Mouse (Mus musculus): ENCODE data around the gene Cyp4f15. TPM values are rescaled to one million over a fixed set of nuclear protein-coding genes. Genes with fewer than 3 reads are reported as not detected.
"Not testable (repeated sequence)": the region's sequence is repeated elsewhere in the genome, so short reads cannot be mapped to it uniquely, and the experiment has no call there.

Gene Cyp4f15
- polyA plus RNA-seq, 1 experiment, result 0.04 TPM

GRCm38 (mm10) chr17:32658712-32659111 lies 26.7 kb upstream of the Cyp4f15 start, which contains the start of gene Cyp4f40:
Cyp4f40 (plus strand) TSS chr17:32658900.
- H3K27ac ChIP-seq (ENCODE audit: insufficient read depth, low read length), result no peak within 1 kb of the TSS
- H3K4me3 ChIP-seq (ENCODE audit: extremely low read depth, insufficient read depth, insufficient read length), result no peak within 1 kb of the TSS

GRCm38 (mm10) chr17:32673976-32674375 lies 11.5 kb upstream of the Cyp4f15 start:
- 62% methylated on average over 7 of the region's 7 CpGs for WGBS

More at GRCm38 (mm10) chr17:32658712-32659111, 26.7 kb upstream of the Cyp4f15 start, which contains the start of gene Cyp4f40:
- DNase-seq (ENCODE audit: low read depth in 1 of 2, low spot score in 2 of 2), result no peak
- Histone ChIP-seq H3K27me3 (ENCODE audit: control insufficient read depth, insufficient read depth, low read length) (no peaks in the 10 kb centered on the region), H3K36me3 (ENCODE audit: control insufficient read depth, insufficient read depth, low read length) (no peaks in the 10 kb centered on the region), H3K4me1 (ENCODE audit: control insufficient read depth, insufficient read depth, insufficient read length) (no peaks in the 10 kb centered on the region)
- WGBS, result 46% methylated on average over 2 of the region's 2 CpGs
- TF ChIP-seq POLR2A (IDR thresholded peaks at IDR 0.05; ENCODE audit: low read depth, low read length), result no peak
- TF ChIP-seq CTCF (IDR thresholded peaks at IDR 0.05; ENCODE audit: extremely low read depth, insufficient read depth, insufficient read length, insufficient replicate concordance), result no peak

GRCm38 (mm10) chr17:32676040-32676635 lies 9.3 kb upstream of the Cyp4f15 start:
- H3K36me3 ChIP-seq (ENCODE audit: control insufficient read depth, insufficient read depth, low read length), result no peaks in the 10 kb centered on the region
- TF ChIP-seq CTCF (IDR thresholded peaks at IDR 0.05; ENCODE audit: extremely low read depth, insufficient read depth, insufficient read length, insufficient replicate concordance), result no peak
- no peak for TF ChIP-seq POLR2A (IDR thresholded peaks at IDR 0.05; ENCODE audit: low read depth, low read length)
- DNase-seq (ENCODE audit: low read depth in 1 of 2, low spot score in 2 of 2), result no peak
- no peaks in the 10 kb centered on the region for H3K27me3 ChIP-seq (ENCODE audit: control insufficient read depth, insufficient read depth, low read length)
- no peak overlapping the region for H3K27ac ChIP-seq (ENCODE audit: insufficient read depth, low read length)
- H3K4me1 ChIP-seq (ENCODE audit: control insufficient read depth, insufficient read depth, insufficient read length), result no peaks in the 10 kb centered on the region
- H3K4me3 ChIP-seq (ENCODE audit: extremely low read depth, insufficient read depth, insufficient read length), result no peak overlapping the region
- 42% methylated on average over 21 of the region's 21 CpGs for WGBS

More at GRCm38 (mm10) chr17:32673976-32674375, 11.5 kb upstream of the Cyp4f15 start:
- DNase-seq (ENCODE audit: low read depth in 1 of 2, low spot score in 2 of 2), result no peak
- no peaks in the 10 kb centered on the region for H3K27me3 ChIP-seq (ENCODE audit: control insufficient read depth, insufficient read depth, low read length)
- H3K27ac ChIP-seq (ENCODE audit: insufficient read depth, low read length), result no peak overlapping the region
- no peaks in the 10 kb centered on the region for H3K4me1 ChIP-seq (ENCODE audit: control insufficient read depth, insufficient read depth, insufficient read length)
- no peaks in the 10 kb centered on the region for H3K36me3 ChIP-seq (ENCODE audit: control insufficient read depth, insufficient read depth, low read length)
- H3K4me3 ChIP-seq (ENCODE audit: extremely low read depth, insufficient read depth, insufficient read length), result no peak overlapping the region
- TF ChIP-seq CTCF (IDR thresholded peaks at IDR 0.05; ENCODE audit: extremely low read depth, insufficient read depth, insufficient read length, insufficient replicate concordance) (no peak), POLR2A (IDR thresholded peaks at IDR 0.05; ENCODE audit: low read depth, low read length) (no peak)

- WGBS, result 4% methylated on average over 2 of the region's 2 CpGs
- peak; percentile 27 to 29 for DNase-seq (ENCODE audit: low read depth in 1 of 2, low spot score in 2 of 2)
- Histone ChIP-seq H3K4me1 (ENCODE audit: control insufficient read depth, insufficient read depth, insufficient read length) (no peaks in the 10 kb centered on the region), H3K27me3 (ENCODE audit: control insufficient read depth, insufficient read depth, low read length) (no peaks in the 10 kb centered on the region; the same call in 1 of the 2 replicates), H3K27ac (ENCODE audit: insufficient read depth, low read length) (no peak overlapping the region), H3K36me3 (ENCODE audit: control insufficient read depth, insufficient read depth, low read length) (no peaks in the 10 kb centered on the region), H3K4me3 (ENCODE audit: extremely low read depth, insufficient read depth, insufficient read length) (no peak overlapping the region)
- TF ChIP-seq CTCF (IDR thresholded peaks at IDR 0.05; ENCODE audit: extremely low read depth, insufficient read depth, insufficient read length, insufficient replicate concordance) (peak; percentile 28; the same call in 1 of the 2 replicates), POLR2A (IDR thresholded peaks at IDR 0.05; ENCODE audit: low read depth, low read length) (no peak)
These were observed 5.0 kb upstream of the Cyp4f15 start for GRCm38 (mm10) chr17:32680404-32680803.

GRCm38 (mm10) chr17:32686722-32687121 lies 1.3 kb downstream of the Cyp4f15 start:
- no peaks in the 10 kb centered on the region for H3K4me1 ChIP-seq (ENCODE audit: control insufficient read depth, insufficient read depth, insufficient read length)
- no peaks in the 10 kb centered on the region for H3K36me3 ChIP-seq (ENCODE audit: control insufficient read depth, insufficient read depth, low read length)
- no peaks in the 10 kb centered on the region; the same call in 1 of the 2 replicates for H3K27me3 ChIP-seq (ENCODE audit: control insufficient read depth, insufficient read depth, low read length)
- no peak overlapping the region for H3K27ac ChIP-seq (ENCODE audit: insufficient read depth, low read length)
- H3K4me3 ChIP-seq (ENCODE audit: extremely low read depth, insufficient read depth, insufficient read length), result no peak overlapping the region
- no peak for DNase-seq (ENCODE audit: low read depth in 1 of 2, low spot score in 2 of 2)
- 91% methylated on average over 5 of the region's 5 CpGs for WGBS
- TF ChIP-seq POLR2A (IDR thresholded peaks at IDR 0.05; ENCODE audit: low read depth, low read length), result no peak
- no peak for TF ChIP-seq CTCF (IDR thresholded peaks at IDR 0.05; ENCODE audit: extremely low read depth, insufficient read depth, insufficient read length, insufficient replicate concordance)

- Histone ChIP-seq H3K4me1 (ENCODE audit: control insufficient read depth, insufficient read depth, insufficient read length) (no peaks in the 10 kb centered on the region), H3K36me3 (ENCODE audit: control insufficient read depth, insufficient read depth, low read length) (no peaks in the 10 kb centered on the region), H3K4me3 (ENCODE audit: extremely low read depth, insufficient read depth, insufficient read length) (no peak overlapping the region), H3K27ac (ENCODE audit: insufficient read depth, low read length) (no peak overlapping the region), H3K27me3 (ENCODE audit: control insufficient read depth, insufficient read depth, low read length) (no peaks in the 10 kb centered on the region)
- DNase-seq (ENCODE audit: low read depth in 1 of 2, low spot score in 2 of 2), result no peak
- 86% methylated on average over 1 of the region's 1 CpGs for WGBS
- TF ChIP-seq POLR2A (IDR thresholded peaks at IDR 0.05; ENCODE audit: low read depth, low read length) (no peak), CTCF (IDR thresholded peaks at IDR 0.05; ENCODE audit: extremely low read depth, insufficient read depth, insufficient read length, insufficient replicate concordance) (no peak)
These were observed 5.5 kb downstream of the Cyp4f15 start for GRCm38 (mm10) chr17:32690959-32691358.

- no peaks in the 10 kb centered on the region for H3K36me3 ChIP-seq (ENCODE audit: control insufficient read depth, insufficient read depth, low read length)
- no peak for DNase-seq (ENCODE audit: low read depth in 1 of 2, low spot score in 2 of 2)
- 52% methylated on average over 22 of the region's 22 CpGs for WGBS
- H3K4me1 ChIP-seq (ENCODE audit: control insufficient read depth, insufficient read depth, insufficient read length), result no peaks in the 10 kb centered on the region
- H3K27ac ChIP-seq (ENCODE audit: insufficient read depth, low read length), result no peak overlapping the region
- H3K4me3 ChIP-seq (ENCODE audit: extremely low read depth, insufficient read depth, insufficient read length), result no peak overlapping the region
- no peaks in the 10 kb centered on the region for H3K27me3 ChIP-seq (ENCODE audit: control insufficient read depth, insufficient read depth, low read length)
- TF ChIP-seq CTCF (IDR thresholded peaks at IDR 0.05; ENCODE audit: extremely low read depth, insufficient read depth, insufficient read length, insufficient replicate concordance) (no peak), POLR2A (IDR thresholded peaks at IDR 0.05; ENCODE audit: low read depth, low read length) (no peak)
These were observed 17.4 kb downstream of the Cyp4f15 start for GRCm38 (mm10) chr17:32702826-32703225.

GRCm38 (mm10) chr17:32710541-32710940 lies 25.1 kb downstream of the Cyp4f15 start:
- H3K4me1 ChIP-seq (ENCODE audit: control insufficient read depth, insufficient read depth, insufficient read length); DNase-seq (ENCODE audit: low read depth in 1 of 2, low spot score in 2 of 2); H3K27ac ChIP-seq (ENCODE audit: insufficient read depth, low read length); H3K4me3 ChIP-seq (ENCODE audit: extremely low read depth, insufficient read depth, insufficient read length); H3K27me3 ChIP-seq (ENCODE audit: control insufficient read depth, insufficient read depth, low read length); H3K36me3 ChIP-seq (ENCODE audit: control insufficient read depth, insufficient read depth, low read length): not testable (repeated sequence)

- not testable (repeated sequence) for H3K27ac ChIP-seq (ENCODE audit: insufficient read depth, low read length); H3K36me3 ChIP-seq (ENCODE audit: control insufficient read depth, insufficient read depth, low read length); DNase-seq (ENCODE audit: low read depth in 1 of 2, low spot score in 2 of 2); H3K27me3 ChIP-seq (ENCODE audit: control insufficient read depth, insufficient read depth, low read length); H3K4me1 ChIP-seq (ENCODE audit: control insufficient read depth, insufficient read depth, insufficient read length); H3K4me3 ChIP-seq (ENCODE audit: extremely low read depth, insufficient read depth, insufficient read length)
- 92% methylated on average over 1 of the region's 1 CpGs for WGBS
These were observed 36.7 kb downstream of the Cyp4f15 start for GRCm38 (mm10) chr17:32722151-32722550.

All from spleen, adult 2 months (tissue).